Mouse (Mus musculus) myocyte (in vitro differentiated cells): ENCODE measurements around the gene Chmp2a. TPM values are rescaled to one million over a fixed set of nuclear protein-coding genes. Genes with fewer than 3 reads are reported as not detected.

Experiments
- H3K27me3 ChIP-seq: one replicate; pipeline ENCODE4 v1.6.1; 2011; ENCODE audit not compliant: control insufficient read depth, insufficient read depth, insufficient read length
- H3K36me3 ChIP-seq: one replicate; pipeline ENCODE4 v1.6.1; 2011; ENCODE audit not compliant: control insufficient read depth, insufficient read depth
- H3K4me2 ChIP-seq: one replicate; pipeline ENCODE4 v1.6.1; 2011; ENCODE audit warnings: low read depth, control low read depth
- H3K4me3 ChIP-seq: one replicate; pipeline ENCODE4 v1.5.1; 2011; ENCODE audit warnings: mild to moderate bottlenecking, control low read depth, moderate library complexity
- H3K79me2 ChIP-seq: one replicate; pipeline ENCODE4 v1.6.1; 2011; ENCODE audit not compliant: control insufficient read depth, insufficient read depth
- H3ac ChIP-seq: one replicate; pipeline ENCODE4 v1.6.1; 2011; ENCODE audit not compliant: control insufficient read depth, insufficient read length
- CEBPB ChIP-seq: IDR thresholded peaks from 2 replicates; pipeline ENCODE4 v1.6.1; 2011; ENCODE audit warnings: mild to moderate bottlenecking, moderate library complexity; ENCODE audit not compliant: poor library complexity, insufficient read depth, severe bottlenecking
- E2F4 ChIP-seq: IDR thresholded peaks from one replicate; pipeline ENCODE4 v1.6.1; 2011; ENCODE audit warnings: mild to moderate bottlenecking, control low read depth, moderate library complexity; ENCODE audit not compliant: insufficient read depth
- MAX ChIP-seq: IDR thresholded peaks from one replicate; pipeline ENCODE4 v1.6.1; 2011; ENCODE audit warnings: low read depth, mild to moderate bottlenecking, control low read depth
- MYOD1 ChIP-seq, 3 experiments: IDR thresholded peaks; one replicate each; pipeline ENCODE4 v1.6.1; 2011; ENCODE audit warnings: control low read depth in 2 of 3, low read depth in 2 of 3, mild to moderate bottlenecking in 2 of 3, moderate library complexity in 1 of 3; ENCODE audit not compliant: insufficient read length in 2 of 3, control insufficient read depth in 1 of 3
- MYOG ChIP-seq, 3 experiments: IDR thresholded peaks; one replicate each; pipeline ENCODE4 v1.6.1; 2011; ENCODE audit warnings: control low read depth in 2 of 3, low read depth in 2 of 3, mild to moderate bottlenecking in 2 of 3; ENCODE audit not compliant: insufficient read length in 2 of 3, control insufficient read depth in 1 of 3, insufficient read depth in 1 of 3
- POLR2A ChIP-seq: IDR thresholded peaks from one replicate; pipeline ENCODE4 v1.6.1; 2011; ENCODE audit warnings: low read depth, mild to moderate bottlenecking, control low read depth, moderate library complexity; ENCODE audit not compliant: insufficient read length
- POLR2AphosphoS2 ChIP-seq: IDR thresholded peaks from one replicate; pipeline ENCODE4 v1.6.1; 2011; ENCODE audit warnings: low read depth, control low read depth; ENCODE audit not compliant: insufficient read length
- REST ChIP-seq: IDR thresholded peaks from one replicate; pipeline ENCODE4 v1.6.1; 2011; ENCODE audit warnings: mild to moderate bottlenecking, control low read depth, moderate library complexity; ENCODE audit not compliant: insufficient read depth, insufficient read length
- SRF ChIP-seq: IDR thresholded peaks from one replicate; pipeline ENCODE4 v1.6.1; 2011; ENCODE audit warnings: low read depth; ENCODE audit not compliant: control insufficient read depth, insufficient read length
- TCF12 ChIP-seq: IDR thresholded peaks from one replicate; pipeline ENCODE4 v1.6.1; 2011; ENCODE audit warnings: mild to moderate bottlenecking, control low read depth; ENCODE audit not compliant: poor library complexity, insufficient read depth, severe bottlenecking
- TCF3 ChIP-seq: IDR thresholded peaks from one replicate; pipeline ENCODE4 v1.6.1; 2011; ENCODE audit warnings: low read depth, control low read depth; ENCODE audit not compliant: insufficient read length
- USF1 ChIP-seq: IDR thresholded peaks from one replicate; pipeline ENCODE4 v1.6.1; 2011; ENCODE audit warnings: low read depth, mild to moderate bottlenecking, control low read depth, moderate library complexity
- polyA plus RNA-seq: library from polyadenylated mRNA; unstranded; fragments of >200 nt; fragmentation: generic; extraction: Trizol; gene quantifications from one replicate; pipeline ENCODE4 v1.2.1, GENCODE M21; 2012; ENCODE audit warnings: missing spikeins

Gene Chmp2a
- polyA plus RNA-seq, 1 experiment, result 189 TPM

DNA sequence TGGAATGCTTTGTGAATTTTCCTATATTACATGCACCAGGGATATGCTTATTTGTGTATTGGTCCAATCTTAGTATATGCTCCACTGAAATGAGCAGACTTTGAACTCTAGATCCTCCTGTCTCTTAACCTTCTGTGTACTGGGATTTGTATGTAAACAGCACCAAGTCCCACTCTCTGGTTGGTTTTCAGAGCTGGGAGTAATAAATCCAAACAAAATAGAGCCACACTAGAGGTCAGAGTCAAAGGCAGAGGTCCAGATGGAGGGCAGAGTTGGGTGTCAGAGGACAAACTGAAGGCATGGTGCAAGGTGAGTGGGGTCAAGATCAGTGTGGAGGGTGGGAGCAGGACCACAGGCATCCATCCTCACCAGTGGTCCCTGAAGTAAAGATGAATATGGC is 38.7 kb downstream of the Chmp2a start:
- Histone ChIP-seq H3K4me3 (no peak overlapping the region), H3ac (no peak overlapping the region), H3K27me3 (no peaks in the 10 kb centered on the region), H3K4me2 (no peak overlapping the region), H3K36me3 (no peaks in the 10 kb centered on the region), H3K79me2 (no peaks in the 10 kb centered on the region)
- TF ChIP-seq CEBPB, result no peak
- no peak for TF ChIP-seq MYOG (IDR thresholded peaks at IDR 0.05; ENCODE audit: control insufficient read depth in 1 of 3, insufficient read depth in 1 of 3, insufficient read length in 2 of 3, low read depth in 2 of 3)
- no peak for TF ChIP-seq TCF12
- TF ChIP-seq USF1, result no peak
- no peak for TF ChIP-seq E2F4
- no peak for TF ChIP-seq MYOD1 (IDR thresholded peaks at IDR 0.05; ENCODE audit: control insufficient read depth in 1 of 3, insufficient read length in 2 of 3, low read depth in 2 of 3)
- no peak for TF ChIP-seq POLR2AphosphoS2
- TF ChIP-seq REST, result no peak
- no peak for TF ChIP-seq POLR2A
- no peak for TF ChIP-seq SRF
- no peak for TF ChIP-seq MAX
- TF ChIP-seq TCF3, result no peak

DNA sequence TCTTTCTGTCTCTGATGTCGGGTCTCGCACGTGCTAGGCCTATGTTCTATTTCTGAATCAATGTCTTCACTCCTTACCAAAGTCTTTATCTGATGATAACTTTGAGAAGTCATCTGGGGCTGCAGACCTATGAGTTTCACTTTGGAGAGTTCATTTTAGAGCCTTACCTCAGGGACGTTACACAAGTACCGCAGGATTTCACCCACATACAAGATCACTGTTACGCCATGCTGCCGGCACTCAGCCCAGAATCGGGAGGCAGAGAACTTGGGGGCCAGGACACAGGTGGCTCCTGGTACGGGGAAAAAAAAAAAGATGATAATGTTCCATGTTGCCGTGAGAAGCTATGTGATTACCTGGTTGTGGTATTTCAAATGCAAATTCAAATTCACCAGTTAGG is 41.5 kb downstream of the Chmp2a start:
- Histone ChIP-seq H3K27me3 (no peaks in the 10 kb centered on the region), H3ac (no peak overlapping the region), H3K36me3 (no peaks in the 10 kb centered on the region), H3K4me3 (no peak overlapping the region), H3K79me2 (no peaks in the 10 kb centered on the region), H3K4me2 (no peak overlapping the region)
- TF ChIP-seq MYOG (IDR thresholded peaks at IDR 0.05; ENCODE audit: control insufficient read depth in 1 of 3, insufficient read depth in 1 of 3, insufficient read length in 2 of 3, low read depth in 2 of 3) (no peak), MYOD1 (IDR thresholded peaks at IDR 0.05; ENCODE audit: control insufficient read depth in 1 of 3, insufficient read length in 2 of 3, low read depth in 2 of 3) (no peak), E2F4 (no peak), TCF12 (no peak), POLR2AphosphoS2 (no peak), USF1 (no peak)

DNA sequence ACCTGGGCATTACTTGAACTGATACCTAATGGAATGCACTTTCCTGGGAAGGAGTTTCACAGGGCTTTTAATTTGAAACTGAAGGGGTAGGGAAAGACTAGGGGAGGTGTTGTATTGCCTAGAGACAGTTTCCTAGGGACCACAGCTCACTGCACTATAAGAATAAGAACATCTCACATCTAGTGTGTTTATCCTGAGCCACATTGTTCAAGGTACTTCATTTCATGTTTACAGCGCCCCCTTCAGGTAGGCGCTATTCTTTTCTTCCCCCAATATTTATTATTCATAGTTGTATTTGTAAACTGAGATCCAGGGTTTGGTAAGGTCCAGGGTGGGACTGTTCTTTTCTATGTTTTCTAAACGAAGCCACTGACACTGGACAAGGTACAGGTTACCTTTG is 42.4 kb downstream of the Chmp2a start:
- Histone ChIP-seq H3K4me3 (no peak overlapping the region), H3K79me2 (no peaks in the 10 kb centered on the region), H3K4me2 (no peak overlapping the region), H3K36me3 (no peaks in the 10 kb centered on the region), H3K27me3 (no peaks in the 10 kb centered on the region), H3ac (no peak overlapping the region)
- TF ChIP-seq USF1 (no peak), REST (no peak)

DNA sequence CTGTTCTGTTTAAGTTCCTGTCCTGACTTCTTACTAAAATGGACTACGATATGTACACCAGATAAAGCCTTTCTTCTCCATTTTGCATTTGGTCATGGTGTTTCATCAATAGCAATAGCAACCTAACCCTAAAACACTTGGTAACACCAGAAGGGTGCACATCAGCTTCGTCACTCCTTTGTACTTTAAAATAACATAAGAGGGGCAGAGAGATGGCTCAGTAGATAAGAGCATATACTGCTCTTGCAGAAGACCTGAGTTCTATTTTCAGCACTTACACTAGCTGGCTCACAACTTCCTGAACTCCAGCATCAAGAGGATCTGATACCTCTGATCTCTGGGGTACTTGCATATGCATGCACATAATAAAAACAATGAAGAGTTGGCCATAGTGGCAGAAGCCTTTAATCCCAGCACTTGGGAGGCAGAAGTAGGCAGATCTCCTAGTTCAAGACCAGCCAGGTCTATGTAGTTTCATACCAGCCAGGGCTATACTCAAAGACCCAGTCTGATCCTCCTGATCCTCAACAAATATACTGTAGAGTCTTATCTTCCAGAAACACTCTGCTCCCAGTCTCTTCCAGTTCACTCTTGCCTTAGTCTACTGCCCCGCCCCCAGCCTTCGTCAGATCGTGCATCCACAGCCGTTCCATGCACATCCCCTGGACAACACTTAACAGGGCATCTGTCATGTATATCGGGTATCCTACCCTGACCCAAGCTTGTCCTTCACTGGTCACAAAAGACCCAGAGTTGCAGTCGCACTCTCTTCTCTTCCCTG is 47.0 kb downstream of the Chmp2a start:
- TF ChIP-seq MYOD1 (IDR thresholded peaks at IDR 0.05; ENCODE audit: control insufficient read depth in 1 of 3, insufficient read length in 2 of 3, low read depth in 2 of 3), result no peak
- no peak for TF ChIP-seq REST
- TF ChIP-seq TCF3, result no peak
- no peak for TF ChIP-seq MAX
- TF ChIP-seq POLR2A, result no peak
- no peak for TF ChIP-seq POLR2AphosphoS2
- no peak for TF ChIP-seq SRF
- no peak for TF ChIP-seq TCF12
- TF ChIP-seq E2F4, result no peak
- no peak for TF ChIP-seq USF1
- H3K27me3 ChIP-seq, result no peaks in the 10 kb centered on the region
- no peak overlapping the region for H3K4me2 ChIP-seq
- no peak overlapping the region for H3ac ChIP-seq
- H3K36me3 ChIP-seq, result no peaks in the 10 kb centered on the region
- no peak overlapping the region for H3K4me3 ChIP-seq
- H3K79me2 ChIP-seq, result no peaks in the 10 kb centered on the region

DNA sequence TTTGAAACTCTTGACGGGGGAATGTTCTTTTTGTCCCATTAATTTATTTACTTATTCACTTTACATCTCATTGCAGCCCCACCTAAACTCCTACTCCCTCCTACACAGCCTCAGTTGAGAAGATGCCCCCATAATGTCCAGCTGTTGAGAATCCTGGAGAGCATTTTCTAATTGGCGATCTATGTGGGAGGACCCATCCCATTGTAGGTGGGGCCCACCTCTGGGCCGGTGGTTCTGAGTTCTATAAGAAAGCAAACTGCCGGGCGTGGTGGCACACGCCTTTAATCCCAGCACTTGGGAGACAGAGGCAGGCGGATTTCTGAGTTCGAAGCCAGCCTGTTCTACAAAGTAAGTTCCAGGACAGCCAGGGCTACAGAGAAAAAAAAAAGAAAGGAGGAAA is 47.7 kb downstream of the Chmp2a start:
- Histone ChIP-seq H3K4me3 (no peak overlapping the region), H3ac (no peak overlapping the region), H3K36me3 (no peaks in the 10 kb centered on the region), H3K27me3 (no peaks in the 10 kb centered on the region), H3K79me2 (no peaks in the 10 kb centered on the region), H3K4me2 (no peak overlapping the region)
- no peak for TF ChIP-seq TCF3
- TF ChIP-seq SRF, result no peak
- TF ChIP-seq E2F4, result no peak
- no peak for TF ChIP-seq MYOD1 (IDR thresholded peaks at IDR 0.05; ENCODE audit: control insufficient read depth in 1 of 3, insufficient read length in 2 of 3, low read depth in 2 of 3)
- no peak for TF ChIP-seq MAX
- no peak for TF ChIP-seq USF1
- TF ChIP-seq POLR2A, result no peak
- no peak for TF ChIP-seq TCF12
- no peak for TF ChIP-seq CEBPB
- no peak for TF ChIP-seq MYOG (IDR thresholded peaks at IDR 0.05; ENCODE audit: control insufficient read depth in 1 of 3, insufficient read depth in 1 of 3, insufficient read length in 2 of 3, low read depth in 2 of 3)
- TF ChIP-seq REST, result no peak
- no peak for TF ChIP-seq POLR2AphosphoS2
